Mouse (Mus musculus): Measurements from ENCODE around the gene Wrb.
"Not testable (repeated sequence)": the region's sequence is repeated elsewhere in the genome, so short reads cannot be mapped to it uniquely, and the experiment has no call there.

Gene Wrb

DNA sequence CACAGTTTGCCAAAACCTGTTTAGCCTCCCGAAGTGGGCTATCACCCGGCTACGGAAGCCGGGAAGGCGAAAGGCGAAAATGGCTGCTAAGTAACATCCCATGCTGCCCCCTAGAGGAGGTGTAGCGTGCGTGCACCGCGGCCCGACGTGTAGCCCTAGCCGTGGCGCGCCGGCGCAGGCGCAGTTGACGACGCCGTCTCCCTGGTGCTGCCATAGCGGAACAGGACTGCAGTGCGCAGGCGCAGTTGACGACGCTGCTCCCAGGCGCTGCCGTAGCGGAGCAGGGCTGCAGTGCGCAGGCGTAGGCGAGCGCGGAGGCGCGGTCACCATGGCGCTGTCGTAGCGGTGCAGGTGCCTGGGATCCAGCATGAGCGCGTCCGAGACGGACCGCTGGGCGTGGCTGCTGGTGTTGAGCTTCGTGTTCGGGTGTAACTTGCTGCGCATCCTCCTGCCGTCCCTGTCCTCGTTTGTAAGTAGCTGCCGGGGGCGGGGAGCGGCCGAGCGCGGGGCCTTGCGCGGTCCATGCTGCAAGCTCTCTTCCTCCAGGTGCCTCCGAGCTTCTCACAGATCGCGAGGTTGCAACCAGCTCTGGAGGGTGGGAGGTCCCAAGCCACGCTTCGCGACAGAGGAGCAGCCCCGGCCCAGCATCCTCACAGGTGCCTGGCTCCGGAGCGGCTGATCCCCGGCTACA, at the start of gene Wrb:
TSS of gene Wrb (plus strand) at position 298 of the 691 bp plus-strand sequence.
- DNase-seq (ENCODE audit: low spot score in 2 of 2), result peak; percentile 99

DNA sequence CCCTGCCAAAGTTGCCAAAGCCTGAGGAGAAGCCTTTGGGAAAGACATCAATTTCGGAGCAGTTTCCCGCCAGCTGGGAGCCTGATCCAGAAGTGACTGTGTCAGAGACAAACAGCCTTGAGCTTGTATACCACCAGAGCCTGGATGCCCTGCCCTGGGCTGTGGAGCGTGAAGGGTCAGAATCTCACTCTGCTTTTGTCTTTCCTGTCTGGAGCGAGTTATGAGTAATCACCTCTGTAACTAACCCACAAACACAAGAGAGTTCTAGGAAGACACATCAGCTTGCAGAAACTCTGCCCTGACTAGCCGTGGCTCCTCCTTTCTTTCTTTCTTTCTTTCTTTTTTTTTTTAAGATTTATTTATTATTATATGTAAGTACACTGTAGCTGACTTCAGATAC, 49.2 kb upstream of the Wrb start:
- DNase-seq (ENCODE audit: low spot score in 2 of 2), result no peak

DNA sequence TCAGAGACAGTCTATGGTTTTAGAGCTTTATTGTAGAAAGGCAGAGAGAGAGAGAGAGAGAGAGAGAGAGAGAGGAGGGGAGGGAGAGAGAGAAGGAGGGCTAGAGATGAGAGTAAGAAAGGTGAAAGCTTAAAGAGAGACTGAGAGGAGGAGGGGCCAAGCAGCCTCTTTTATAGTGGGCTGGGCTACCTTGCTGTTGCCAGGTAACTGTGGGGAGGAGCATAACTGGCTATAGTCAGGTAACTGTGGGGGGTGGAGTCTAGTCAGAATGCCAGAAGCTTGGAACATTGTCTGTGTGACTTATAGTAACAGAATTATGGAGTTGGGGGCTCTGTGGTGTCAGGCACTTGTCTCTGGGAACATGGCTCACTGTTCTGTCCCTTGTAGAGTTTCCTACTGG, 47.4 kb upstream of the Wrb start:
- not testable (repeated sequence) for DNase-seq (ENCODE audit: low spot score in 2 of 2)

DNA sequence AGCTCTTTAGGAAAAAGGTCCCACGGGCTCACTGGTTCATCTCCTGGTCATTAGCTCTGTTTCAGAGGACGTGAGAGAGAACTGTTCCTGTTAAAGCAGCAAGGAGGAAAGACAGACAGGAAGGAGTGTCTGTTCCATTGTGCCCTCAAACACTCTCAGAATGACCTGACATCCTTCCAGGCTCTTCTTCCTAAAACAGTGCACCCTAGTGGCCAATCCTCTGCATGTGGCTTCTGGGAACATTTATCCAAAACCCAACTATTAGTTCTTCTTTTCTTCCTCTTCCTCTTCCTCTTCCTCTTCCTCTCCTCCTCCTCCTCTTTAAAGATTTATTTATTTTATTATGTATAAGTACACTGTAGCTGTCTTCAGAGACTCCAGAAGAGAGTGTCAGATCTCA, 42.2 kb upstream of the Wrb start:
- DNase-seq (ENCODE audit: low spot score in 2 of 2), result no peak

DNA sequence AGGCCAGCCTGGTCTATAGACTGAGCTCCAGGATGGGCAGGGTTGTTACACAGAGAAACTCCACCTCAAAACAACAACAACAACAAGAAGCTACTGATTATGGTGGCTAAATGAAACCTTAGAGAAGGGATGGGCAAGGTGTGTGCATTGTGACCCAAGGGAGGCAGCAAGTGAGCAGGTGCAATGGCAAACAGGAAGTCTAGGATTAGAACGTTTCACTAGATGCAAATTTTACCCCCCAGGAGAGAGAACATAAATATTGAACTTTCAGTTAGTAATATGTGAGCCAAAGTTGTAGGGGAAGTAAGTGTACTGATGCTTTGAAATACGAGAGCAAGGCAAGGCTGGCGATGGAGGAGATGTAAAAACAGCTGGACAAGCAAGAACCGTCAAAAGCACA, 35.5 kb upstream of the Wrb start:
- no peak for DNase-seq (ENCODE audit: low spot score in 2 of 2)

DNA sequence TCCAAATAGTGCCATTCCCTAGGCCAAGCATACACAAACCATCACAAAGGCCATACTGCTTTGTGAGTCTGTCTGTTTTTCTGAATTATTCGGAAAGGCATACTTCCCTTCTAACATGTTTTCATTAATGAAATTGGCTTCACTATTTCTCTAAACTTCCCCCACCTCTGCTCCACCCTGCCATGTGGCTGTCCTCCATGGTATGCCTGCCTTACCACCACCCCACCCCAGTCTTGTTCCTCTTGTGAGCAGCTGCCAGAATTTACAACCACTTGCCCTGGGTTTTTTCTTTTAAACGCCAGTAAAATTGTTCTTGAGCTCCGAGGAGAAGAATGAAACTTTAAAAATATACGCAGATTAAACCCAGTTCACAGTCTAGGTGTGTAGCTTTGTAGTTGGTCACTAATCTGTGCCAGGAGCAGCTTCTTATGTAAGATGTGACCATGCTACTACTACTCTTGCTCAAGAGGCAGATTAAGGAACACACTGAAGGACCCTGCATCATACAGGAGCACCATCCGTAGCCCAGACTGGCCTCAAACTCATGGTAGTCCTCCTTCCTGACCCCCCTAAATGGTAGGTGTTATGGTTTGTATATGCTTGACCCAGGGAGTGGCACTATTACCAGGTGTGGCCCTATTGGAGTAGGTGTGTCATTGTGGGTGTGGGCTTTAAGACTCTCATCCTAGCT, 34.4 kb upstream of the Wrb start:
- no peak for DNase-seq (ENCODE audit: low spot score in 2 of 2)

DNA sequence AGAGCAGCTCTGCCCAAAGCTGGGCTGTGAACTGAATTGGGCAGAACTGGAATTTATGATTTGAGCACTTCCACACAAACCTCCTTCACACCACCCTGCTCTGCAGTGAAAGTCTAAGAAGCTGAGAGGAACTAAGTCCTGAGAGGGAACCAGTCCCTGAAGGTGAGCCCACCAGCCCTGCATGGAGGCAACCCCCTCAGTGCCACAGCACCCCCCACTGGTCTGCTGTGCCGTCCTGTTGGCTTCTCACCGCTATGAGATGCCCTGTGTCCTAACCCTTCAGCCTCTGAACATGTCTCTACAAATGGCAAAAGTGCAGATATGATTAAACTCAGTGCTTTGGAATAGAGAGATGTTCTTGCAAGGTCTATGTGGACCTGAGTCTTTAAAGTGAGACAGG, 32.4 kb upstream of the Wrb start:
- DNase-seq (ENCODE audit: low spot score in 2 of 2), result no peak

DNA sequence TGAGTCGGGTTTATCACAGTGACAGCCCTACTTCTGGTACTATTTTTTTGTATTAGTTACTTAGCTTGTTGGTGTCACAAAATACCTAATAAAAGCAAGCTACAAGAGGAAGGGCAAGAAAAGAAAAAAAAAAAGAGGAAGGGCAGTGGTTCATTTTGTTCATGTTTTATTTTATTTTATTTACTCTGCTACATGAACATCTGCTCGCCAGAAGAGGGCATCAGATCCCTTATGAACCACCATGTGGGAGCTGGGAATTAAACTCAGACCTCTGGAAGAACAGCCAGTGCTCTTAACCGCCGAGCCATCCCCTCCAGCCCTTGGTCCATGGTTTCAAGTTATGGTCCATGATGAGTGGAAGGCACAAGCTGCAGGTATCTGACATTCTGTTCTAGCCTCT, 30.5 kb upstream of the Wrb start:
- no peak for DNase-seq (ENCODE audit: low spot score in 2 of 2)

DNA sequence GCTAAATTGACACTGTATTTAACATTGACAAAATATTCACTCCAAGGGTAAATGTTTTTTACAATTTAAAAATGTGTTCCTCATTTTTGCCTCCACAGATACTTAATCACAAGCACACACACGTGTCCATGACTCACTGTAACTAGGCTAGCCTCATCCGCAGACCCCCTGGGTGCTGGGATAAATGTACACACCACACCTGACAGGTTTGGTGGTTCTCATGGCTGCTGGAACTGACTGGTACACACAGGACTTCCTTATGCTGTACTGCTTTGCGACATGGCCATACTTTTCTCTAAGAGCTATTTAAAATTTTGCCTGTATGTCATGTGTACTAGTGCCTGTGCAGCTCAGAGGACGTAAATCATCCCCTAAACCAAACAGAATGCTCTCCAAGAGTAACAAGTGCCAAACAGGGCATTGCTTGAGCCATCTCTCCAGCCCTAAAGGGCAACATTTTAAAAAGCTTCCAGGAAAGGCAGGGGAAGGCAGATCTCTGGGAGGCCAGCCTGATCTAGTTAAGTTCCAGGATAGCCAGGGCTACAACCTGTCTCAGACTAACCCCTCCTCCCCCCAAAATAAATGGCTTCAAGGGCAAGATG, 25.1 kb upstream of the Wrb start:
- no peak for DNase-seq (ENCODE audit: low spot score in 2 of 2)

DNA sequence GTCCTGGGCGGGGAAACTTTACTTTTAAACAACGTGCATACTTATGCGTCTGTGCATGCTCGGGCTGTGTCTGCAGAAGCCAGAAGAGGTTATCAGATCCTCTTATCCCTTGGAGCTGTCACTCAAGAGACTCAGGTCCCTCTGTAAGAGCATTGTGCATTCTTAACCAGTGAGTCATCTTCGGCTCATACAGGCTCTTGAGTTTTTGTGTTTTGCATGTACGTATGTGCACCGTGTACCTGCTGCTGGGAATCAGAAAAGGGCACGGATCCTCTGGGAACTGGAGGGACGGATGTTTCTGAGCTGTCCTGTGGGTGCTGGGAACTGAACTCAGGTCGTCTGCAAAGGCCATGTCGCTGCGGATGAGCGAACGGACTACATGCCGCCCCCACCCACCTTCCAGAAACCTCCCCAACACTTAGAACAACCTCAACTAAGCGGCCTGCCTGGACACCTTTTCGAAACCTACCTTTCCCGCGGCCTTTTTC, 18.5 kb upstream of the Wrb start:
- peak in 1 of 2 experiments; percentile 5 for DNase-seq (ENCODE audit: low spot score in 2 of 2)

DNA sequence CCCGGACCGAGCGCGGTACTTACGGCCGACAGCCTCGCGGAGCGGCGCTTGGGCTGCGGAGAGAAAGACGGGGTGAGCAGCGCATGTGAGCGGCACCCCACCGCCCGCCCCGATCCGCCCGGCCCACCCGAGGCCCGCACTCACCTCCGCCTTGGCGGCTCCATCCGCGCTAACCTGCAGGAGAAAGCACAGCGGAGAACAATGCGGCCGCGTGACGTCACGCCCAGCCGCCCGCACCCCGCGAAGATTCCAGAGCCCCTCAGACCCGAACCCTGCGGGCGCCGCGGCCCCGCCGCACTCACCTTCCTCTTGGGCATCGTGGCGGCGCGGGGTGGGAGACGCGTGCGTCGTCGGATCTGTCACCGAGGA, 17.9 kb upstream of the Wrb start:
- no peak for DNase-seq (ENCODE audit: low spot score in 2 of 2)

DNA sequence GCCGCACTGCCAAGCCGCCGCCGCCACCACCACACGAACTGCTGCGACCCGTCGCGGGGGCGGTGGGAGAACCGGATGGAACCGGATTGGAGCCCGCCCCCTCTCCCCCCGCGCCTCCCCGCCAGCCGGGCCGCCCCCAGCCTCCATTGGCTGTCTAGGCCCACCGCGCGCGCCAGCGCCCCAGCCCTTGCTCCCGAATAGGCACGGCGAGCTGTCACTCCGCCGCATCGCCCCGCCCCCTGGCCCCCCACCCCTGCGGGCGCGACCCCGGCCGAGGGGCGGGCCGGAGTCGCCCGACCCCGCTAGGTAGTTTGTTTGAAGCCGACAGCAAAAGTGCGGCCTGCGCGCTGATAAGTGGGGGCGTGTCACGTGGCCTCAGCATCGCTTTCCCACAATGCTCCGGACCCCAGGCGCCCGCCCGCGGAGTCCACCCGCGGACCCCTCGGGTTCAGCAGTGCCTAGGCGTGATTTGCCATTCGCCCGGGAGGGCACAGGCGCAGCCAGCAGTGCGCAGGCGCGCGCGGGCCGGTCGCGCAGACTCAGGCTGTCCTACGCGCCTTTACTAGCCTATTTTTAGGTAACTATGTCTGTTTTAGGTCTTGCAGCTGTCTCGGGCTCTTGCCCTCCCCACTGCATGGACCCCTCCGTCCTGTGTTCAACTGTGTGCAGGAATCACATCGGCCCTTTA, 17.4 kb upstream of the Wrb start, which contains the start of gene Hmgn1:
TSS of gene Hmgn1 (minus strand) at position 73 of the 688 bp plus-strand sequence.
- peak; percentile 94 to 97 for DNase-seq (ENCODE audit: low spot score in 2 of 2)

DNA sequence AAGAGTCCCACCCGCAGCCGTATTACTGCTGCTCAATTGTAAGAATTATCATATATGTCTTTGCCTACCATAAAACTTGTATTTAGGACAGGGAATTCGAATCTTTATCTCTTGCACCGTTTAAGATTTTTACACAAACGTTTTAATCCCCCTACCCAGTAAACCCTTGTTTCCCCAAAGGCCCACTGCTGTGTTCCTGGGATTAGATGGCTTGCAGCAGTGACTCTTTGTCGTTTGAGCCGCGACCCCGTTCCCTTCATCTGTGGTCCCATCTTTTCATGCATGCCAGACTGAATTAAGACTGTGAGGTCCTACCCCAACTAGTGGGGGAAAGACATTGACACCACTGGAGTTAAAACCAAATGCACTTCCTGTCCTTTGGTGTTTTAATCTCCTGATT, 16.7 kb upstream of the Wrb start:
- DNase-seq (ENCODE audit: low spot score in 2 of 2), result no peak

DNA sequence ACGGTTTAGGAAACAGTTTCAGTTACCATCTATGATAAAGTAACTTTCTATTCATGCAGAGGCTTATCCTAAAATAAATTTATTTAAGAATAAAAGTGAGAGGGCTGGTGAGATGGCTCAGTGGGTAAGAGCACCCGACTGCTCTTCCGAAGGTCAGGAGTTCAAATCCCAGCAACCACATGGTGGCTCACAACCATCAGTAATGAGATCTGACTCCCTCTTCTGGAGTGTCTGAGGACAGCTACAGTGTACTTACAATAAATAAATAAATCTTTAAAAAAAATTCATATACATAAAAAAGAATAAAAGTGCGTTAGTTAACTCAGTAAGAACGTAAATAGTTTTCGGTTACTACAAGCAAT, 478 bp upstream of the Wrb start:
- DNase-seq (ENCODE audit: low spot score in 2 of 2), result not testable (repeated sequence)

DNA sequence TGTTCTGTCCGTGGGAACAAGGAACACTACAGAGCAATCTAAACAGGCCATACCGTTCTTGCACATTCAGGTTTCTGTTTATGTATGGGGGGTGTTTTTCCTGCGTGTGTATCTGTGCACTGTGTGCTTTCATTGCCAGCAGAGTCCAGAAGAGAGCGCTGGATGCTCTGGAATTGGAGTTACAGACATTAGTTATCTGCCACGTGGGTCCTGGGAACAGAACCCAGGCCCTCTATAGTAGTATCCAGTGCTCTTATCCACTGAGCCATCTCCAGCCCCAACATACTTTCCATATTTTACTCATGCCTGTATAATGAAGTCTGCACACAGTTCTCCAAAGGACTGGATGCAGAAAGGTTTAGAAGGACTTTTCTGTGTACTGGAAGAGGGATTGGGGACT, 607 bp downstream of the Wrb start:
- no peak for DNase-seq (ENCODE audit: low spot score in 2 of 2)

DNA sequence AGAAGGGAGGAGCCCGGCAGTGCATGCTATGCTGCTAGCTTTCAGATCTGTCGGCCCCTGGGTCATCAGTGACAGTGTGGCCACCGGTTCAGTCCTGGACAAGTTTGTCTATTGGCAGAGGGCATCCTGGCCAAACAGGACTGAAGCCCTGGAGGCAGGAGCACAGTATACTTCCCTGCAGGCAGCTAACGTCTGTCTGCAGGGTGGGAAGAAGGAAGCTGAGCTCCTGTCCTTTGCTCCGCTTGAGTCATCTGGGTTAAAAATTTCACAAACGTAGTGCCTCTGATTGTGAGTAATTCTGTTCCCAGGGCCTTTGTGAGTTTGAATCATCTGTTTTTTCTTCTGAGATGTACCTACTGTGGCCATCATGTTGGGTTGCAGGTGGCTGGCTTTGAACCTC, 3.6 kb downstream of the Wrb start:
- DNase-seq (ENCODE audit: low spot score in 2 of 2), result no peak

DNA sequence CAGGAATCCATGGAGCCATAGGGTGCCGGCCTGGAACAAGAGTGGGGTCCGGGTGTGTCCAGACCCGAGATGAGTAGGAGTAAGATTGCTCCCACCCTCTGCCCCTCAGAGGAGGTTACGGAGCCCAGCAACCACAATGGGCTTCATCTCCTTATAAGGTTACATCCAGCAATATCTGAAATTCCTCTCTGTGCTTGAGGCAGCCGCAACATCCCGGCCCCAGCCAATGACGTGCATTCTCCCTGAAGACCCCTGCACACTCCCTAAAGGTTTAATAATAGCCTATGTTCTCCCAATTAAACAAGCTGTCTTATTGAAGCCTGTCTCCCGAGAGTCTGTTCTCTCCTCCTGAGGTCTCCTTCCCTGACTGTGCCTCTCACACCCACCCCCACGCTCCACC, 4.1 kb downstream of the Wrb start:
- DNase-seq (ENCODE audit: low spot score in 2 of 2), result no peak

DNA sequence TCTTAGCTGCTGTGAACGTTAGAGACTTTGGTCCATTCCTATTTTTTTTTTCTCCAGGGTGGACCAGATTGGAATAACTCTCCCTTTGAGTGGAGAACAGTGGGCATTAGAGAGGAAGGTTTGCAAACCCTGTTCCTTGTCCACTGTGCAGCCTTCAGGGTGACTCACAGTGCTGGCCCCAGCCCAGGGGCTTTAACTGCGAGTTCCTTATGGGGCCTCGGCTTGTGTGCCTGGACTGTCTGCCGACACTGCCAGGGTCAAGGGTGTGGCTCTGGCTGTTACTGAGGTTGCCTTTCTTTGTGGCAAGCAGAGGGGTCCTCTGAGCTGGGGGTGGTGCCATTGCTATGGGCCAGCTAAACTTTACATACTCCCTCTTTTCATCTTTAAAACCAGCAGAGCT, 5.8 kb downstream of the Wrb start:
- no peak for DNase-seq (ENCODE audit: low spot score in 2 of 2)

DNA sequence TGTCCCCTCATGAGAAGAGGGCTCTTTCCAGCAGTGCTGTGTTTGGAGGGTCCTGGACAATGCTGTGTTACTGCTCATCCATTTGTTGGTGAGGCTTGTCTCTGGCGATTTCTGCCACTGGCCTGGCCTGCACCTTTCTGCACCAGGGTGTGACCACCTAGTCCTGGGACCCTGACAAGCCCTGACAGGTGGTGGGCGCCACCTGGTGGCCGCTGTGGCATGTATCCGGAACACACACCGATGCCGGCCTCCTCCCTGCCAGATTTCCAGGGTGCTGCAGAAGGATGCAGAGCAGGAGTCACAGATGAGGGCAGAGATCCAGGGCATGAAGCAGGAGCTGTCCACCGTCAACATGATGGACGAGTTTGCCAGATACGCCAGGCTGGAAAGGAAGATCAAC, 6.3 kb downstream of the Wrb start:
- peak in 1 of 2 experiments; percentile 33 for DNase-seq (ENCODE audit: low spot score in 2 of 2)

DNA sequence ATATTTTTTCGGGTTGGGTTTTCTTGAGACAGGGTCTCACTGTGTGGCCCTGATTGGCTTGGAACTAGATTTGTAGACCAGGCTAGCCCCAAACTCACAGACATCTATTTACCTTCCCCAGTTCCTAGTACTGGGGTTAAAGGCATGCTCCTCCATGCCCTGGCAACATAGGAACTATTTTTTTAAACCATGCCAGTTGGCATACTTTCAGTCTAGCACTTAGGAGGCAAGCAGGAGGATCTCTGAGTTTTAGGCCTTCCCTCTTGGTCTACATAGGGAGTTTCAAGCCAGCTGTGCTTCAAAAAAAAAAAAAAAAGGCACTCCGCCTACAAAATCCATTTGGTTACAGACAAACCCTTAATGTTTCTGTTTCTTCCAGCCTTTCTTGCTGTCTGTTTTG, 9.3 kb downstream of the Wrb start:
- no peak for DNase-seq (ENCODE audit: low spot score in 2 of 2)

DNA sequence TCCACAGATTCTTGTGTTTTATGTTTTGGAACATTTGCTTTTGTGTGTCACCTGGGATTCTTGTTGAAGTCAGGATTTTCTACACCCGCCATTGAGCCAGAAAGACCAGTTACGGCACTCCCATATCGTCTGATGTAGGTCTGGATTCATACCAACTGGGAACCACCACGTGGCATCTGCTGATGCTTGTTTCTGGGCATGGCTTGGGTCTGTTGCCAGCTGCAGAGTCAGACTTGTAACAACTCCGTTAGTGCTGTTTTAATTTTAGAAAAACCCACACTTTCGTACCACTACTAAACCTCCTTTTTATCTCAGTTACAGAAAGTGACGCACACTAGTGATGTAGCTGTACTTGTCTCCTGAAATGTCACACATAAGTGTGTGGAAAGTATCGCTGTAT, 10.8 kb downstream of the Wrb start:
- DNase-seq (ENCODE audit: low spot score in 2 of 2), result peak; percentile 72 to 77

DNA sequence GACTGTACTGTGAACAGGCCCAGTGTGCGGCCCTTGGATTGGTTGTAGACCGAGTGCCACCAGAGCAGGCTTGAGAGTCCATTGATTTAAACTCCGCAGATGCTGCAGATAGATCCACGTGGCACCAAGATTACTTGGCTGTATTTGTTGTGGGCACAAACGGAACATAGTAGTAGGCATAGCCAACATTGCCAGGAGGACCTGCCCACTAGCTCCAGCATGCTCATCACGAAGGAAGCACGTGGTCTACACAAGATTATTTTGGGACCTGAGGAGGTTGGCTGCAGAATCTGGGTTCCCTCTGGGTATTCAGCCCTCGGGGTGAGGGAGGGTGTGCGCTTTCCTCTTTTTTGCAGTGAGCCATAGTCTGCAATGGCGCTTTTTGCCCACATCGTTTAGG, 12.0 kb downstream of the Wrb start:
- peak; percentile 68 to 86 for DNase-seq (ENCODE audit: low spot score in 2 of 2)
